Mouse (Mus musculus) MEL (cell line): Measurements from ENCODE around the gene G0s2. TPM values are rescaled to one million over a fixed set of nuclear protein-coding genes. Genes with fewer than 3 reads are reported as not detected.

Source experiments
- DNase-seq: peaks from one replicate; pipeline ENCODE4 v3.0.0; 2011; ENCODE audit warnings: low read depth, low spot score
- H3K27ac ChIP-seq: 2 replicates; pipeline ENCODE4 v1.5.1; 2012; ENCODE audit warnings: low read depth, mild to moderate bottlenecking, control low read depth, low read length, moderate library complexity; ENCODE audit not compliant: control insufficient read depth
- H3K27me3 ChIP-seq, 2 experiments: fragments of 150-350 bp in 1 of 2; sonication (generic) in 1 of 2; 2 replicates each; pipeline ENCODE4 v1.6.1; 2012; ENCODE audit warnings: low read length in 2 of 2, mild to moderate bottlenecking in 2 of 2, improper control_type of control experiment in 1 of 2, moderate library complexity in 1 of 2; ENCODE audit not compliant: insufficient read depth in 2 of 2, control insufficient read depth in 1 of 2
- H3K36me3 ChIP-seq, 2 experiments: 2 replicates each; pipeline ENCODE4 v1.6.1; 2012 to 2014; ENCODE audit warnings: low read length in 2 of 2, improper control_type of control experiment in 1 of 2, inconsistent platforms in 1 of 2, mild to moderate bottlenecking in 1 of 2; ENCODE audit not compliant: insufficient read depth in 2 of 2, control insufficient read depth in 1 of 2
- H3K4me1 ChIP-seq, 2 experiments: fragments of 150-350 bp in 1 of 2; sonication (generic) in 1 of 2; 2 replicates each; pipeline ENCODE4 v1.6.1; 2012; ENCODE audit warnings: low read length in 2 of 2, improper control_type of control experiment in 1 of 2, mild to moderate bottlenecking in 1 of 2; ENCODE audit not compliant: insufficient read depth in 2 of 2, control insufficient read depth in 1 of 2
- H3K4me3 ChIP-seq, 2 experiments: fragments of 150-350 bp in 1 of 2; sonication (generic) in 1 of 2; 2 replicates each; pipeline ENCODE4 v1.5.1; 2012; ENCODE audit warnings: low read depth in 2 of 2, low read length in 2 of 2, mild to moderate bottlenecking in 2 of 2, moderate library complexity in 2 of 2, control low read depth in 1 of 2, improper control_type of control experiment in 1 of 2; ENCODE audit not compliant: control insufficient read depth in 1 of 2, insufficient read depth in 1 of 2
- H3K79me2 ChIP-seq: 2 replicates; pipeline ENCODE4 v1.6.1; 2012; ENCODE audit warnings: mild to moderate bottlenecking, low read length, moderate library complexity; ENCODE audit not compliant: control insufficient read depth, poor library complexity, insufficient read depth
- H3K9ac ChIP-seq: 2 replicates; pipeline ENCODE4 v1.6.1; 2012; ENCODE audit warnings: low read depth, mild to moderate bottlenecking, control low read depth, low read length, moderate library complexity; ENCODE audit not compliant: control insufficient read depth, poor library complexity, severe bottlenecking
- H3K9me3 ChIP-seq: fragments of 150-350 bp; sonication (generic); replicated peaks from 2 replicates; pipeline ENCODE4 v1.6.1; 2012; ENCODE audit warnings: mild to moderate bottlenecking, low read length, improper control_type of control experiment, moderate library complexity; ENCODE audit not compliant: insufficient read depth
- BHLHE40 ChIP-seq: IDR thresholded peaks from 2 replicates; pipeline ENCODE4 v1.6.1; 2012; ENCODE audit warnings: low read depth, mild to moderate bottlenecking, inconsistent platforms, low read length, improper control_type of control experiment, borderline replicate concordance
- CHD1 ChIP-seq: IDR thresholded peaks from 2 replicates; pipeline ENCODE4 v1.6.1; 2012; ENCODE audit warnings: low read depth, mild to moderate bottlenecking, inconsistent platforms, low read length, improper control_type of control experiment
- CHD2 ChIP-seq: IDR thresholded peaks from 2 replicates; pipeline ENCODE4 v1.6.1; 2011; ENCODE audit warnings: low read length, improper control_type of control experiment
- EP300 ChIP-seq, 2 experiments: IDR thresholded peaks; 2 replicates each; pipeline ENCODE4 v1.6.1; 2011; ENCODE audit warnings: improper control_type of control experiment in 2 of 2, low read length in 2 of 2, low read depth in 1 of 2, mild to moderate bottlenecking in 1 of 2
- GABPA ChIP-seq: IDR thresholded peaks from 2 replicates; pipeline ENCODE4 v1.6.1; 2012; ENCODE audit warnings: low read depth, mild to moderate bottlenecking, inconsistent platforms, low read length, improper control_type of control experiment, moderate library complexity
- GATA1 ChIP-seq: IDR thresholded peaks from 2 replicates; pipeline ENCODE4 v1.6.1; 2011; ENCODE audit warnings: low read depth, low read length, improper control_type of control experiment
- MAZ ChIP-seq: IDR thresholded peaks from 2 replicates; pipeline ENCODE4 v1.6.1; 2012; ENCODE audit warnings: low read depth, mild to moderate bottlenecking, inconsistent platforms, low read length, improper control_type of control experiment
- MXI1 ChIP-seq: IDR thresholded peaks from 2 replicates; pipeline ENCODE4 v1.6.1; 2011; ENCODE audit warnings: mild to moderate bottlenecking, low read depth, low read length, improper control_type of control experiment
- MYC ChIP-seq: IDR thresholded peaks from 2 replicates; pipeline ENCODE4 v1.6.1; 2011; ENCODE audit warnings: low read depth, mild to moderate bottlenecking, low read length, improper control_type of control experiment, moderate library complexity
- POLR2A ChIP-seq, 2 experiments: IDR thresholded peaks; 2 replicates each; pipeline ENCODE4 v1.6.1; 2011 to 2012; ENCODE audit warnings: low read length in 2 of 2, mild to moderate bottlenecking in 2 of 2, control low read depth in 1 of 2, improper control_type of control experiment in 1 of 2, low read depth in 1 of 2, moderate library complexity in 1 of 2; ENCODE audit not compliant: control insufficient read depth in 1 of 2, insufficient read depth in 1 of 2, poor library complexity in 1 of 2
- TCF12 ChIP-seq: IDR thresholded peaks from 2 replicates; pipeline ENCODE4 v1.6.1; 2014; ENCODE audit warnings: low read depth, mild to moderate bottlenecking, inconsistent platforms, low read length, improper control_type of control experiment, moderate library complexity
- UBTF ChIP-seq: IDR thresholded peaks from 2 replicates; pipeline ENCODE4 v1.6.1; 2012; ENCODE audit warnings: low read depth, mild to moderate bottlenecking, inconsistent platforms, low read length, improper control_type of control experiment, moderate library complexity, borderline replicate concordance; ENCODE audit not compliant: insufficient read depth
- ZKSCAN1 ChIP-seq: IDR thresholded peaks from 2 replicates; pipeline ENCODE4 v1.6.1; 2012; ENCODE audit warnings: low read depth, mild to moderate bottlenecking, inconsistent platforms, low read length, improper control_type of control experiment, moderate library complexity
- ZMIZ1 ChIP-seq: IDR thresholded peaks from 2 replicates; pipeline ENCODE4 v1.6.1; 2012; ENCODE audit warnings: low read depth, mild to moderate bottlenecking, inconsistent platforms, low read length, improper control_type of control experiment, moderate library complexity
- polyA plus RNA-seq, 2 experiments: library from polyadenylated mRNA; stranded (reverse) in 1 of 2; unstranded in 1 of 2; fragments of >175 nt in 1 of 2; fragments of >200 nt in 1 of 2; gene quantifications; 2 replicates each; pipeline versions ENCODE4 v1.2.1 to v1.2.4; 2012; ENCODE audit warnings: low replicate concordance in 2 of 2, low read depth in 1 of 2; ENCODE audit not compliant: insufficient read length in 2 of 2, insufficient read depth in 1 of 2, missing spikeins in 1 of 2
- total RNA-seq: library from RNA; depleted of rRNA; stranded (reverse); fragments of 300-350 nt; gene quantifications from 2 replicates; pipeline ENCODE4 v1.2.3, GENCODE M21; 2012

Gene G0s2
- total and polyA plus RNA-seq, 3 experiments = not detected

DNA sequence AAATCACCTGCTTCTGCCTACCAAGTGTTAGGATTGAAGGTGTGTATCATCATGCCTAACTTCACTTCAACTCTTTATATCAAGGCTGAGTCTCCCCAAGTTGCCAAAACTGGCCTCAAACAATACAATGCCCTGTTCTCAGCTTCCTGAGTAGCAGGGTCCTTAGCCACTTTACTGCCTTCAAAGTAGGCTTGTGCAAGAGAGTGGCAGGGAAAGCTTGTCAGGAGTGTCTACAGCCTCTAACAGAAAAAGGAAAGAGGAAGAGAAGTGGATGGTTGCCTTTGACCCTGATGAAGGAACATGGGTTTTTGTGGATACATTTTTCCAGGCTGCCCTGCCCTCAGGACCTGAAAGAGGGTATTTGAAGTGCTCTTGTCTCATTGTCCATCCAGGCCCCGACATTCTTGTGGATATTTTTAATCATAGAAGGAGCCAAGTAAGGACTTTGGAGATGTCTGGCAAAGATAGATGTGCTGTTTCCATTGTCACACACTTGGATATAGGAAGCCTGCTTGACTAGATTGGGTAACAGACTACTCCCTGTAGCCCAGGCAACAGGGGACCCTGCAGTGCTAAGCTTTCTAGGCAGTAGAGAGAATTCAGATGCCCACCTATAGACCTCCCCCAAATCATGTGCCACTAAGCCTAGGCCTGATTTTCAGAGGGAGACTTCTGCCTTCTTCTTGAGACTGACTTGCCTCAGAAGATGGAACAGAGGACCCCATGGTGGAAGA lies 36.9 kb upstream of the G0s2 start:
- no peak for DNase-seq
- no peaks in the 10 kb centered on the region for H3K4me1 ChIP-seq

DNA sequence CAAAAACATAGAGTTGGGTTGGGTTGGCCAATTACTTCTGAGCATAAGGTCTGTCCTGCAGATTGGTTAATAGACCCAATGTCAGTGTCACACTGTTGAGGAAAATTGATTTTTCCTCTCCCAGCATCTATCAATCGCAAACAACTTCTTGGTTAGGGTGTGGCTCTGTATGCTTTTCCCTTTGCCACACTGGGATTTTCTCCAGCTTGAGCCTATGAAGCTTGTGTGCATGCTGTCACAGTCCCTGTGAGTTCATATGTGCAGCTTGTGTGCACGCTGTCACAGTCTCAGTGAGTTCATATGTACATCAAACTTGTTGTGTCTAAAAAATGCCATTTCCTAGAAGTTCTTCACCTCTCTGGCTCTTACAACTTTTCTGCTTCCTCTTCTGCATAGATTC lies 33.8 kb upstream of the G0s2 start:
- Histone ChIP-seq H3K36me3 (no peaks in the 10 kb centered on the region), H3K4me3 (no peak overlapping the region), H3K27ac (no peak overlapping the region), H3K79me2 (no peaks in the 10 kb centered on the region), H3K4me1 (no peaks in the 10 kb centered on the region), H3K9ac (no peak overlapping the region), H3K27me3 (no peaks in the 10 kb centered on the region), H3K9me3 (no peaks in the 10 kb centered on the region)
- TF ChIP-seq CHD2 (no peak), GABPA (no peak), MXI1 (no peak), ZMIZ1 (no peak), MAZ (no peak)
- no peak for DNase-seq

More for the DNA sequence above, 36.9 kb upstream of the G0s2 start:
- no peak for TF ChIP-seq MYC
- no peak for TF ChIP-seq TCF12
- TF ChIP-seq UBTF = no peak
- TF ChIP-seq POLR2A (IDR thresholded peaks at IDR 0.05; ENCODE audit: control insufficient read depth in 1 of 2, insufficient read depth in 1 of 2, low read depth in 1 of 2, low read length in 2 of 2, poor library complexity in 1 of 2) = no peak
- no peak for TF ChIP-seq EP300 (IDR thresholded peaks at IDR 0.05; ENCODE audit: low read depth in 1 of 2, low read length in 2 of 2)
- Histone ChIP-seq H3K9ac (no peak overlapping the region), H3K4me3 (no peak overlapping the region), H3K27me3 (no peaks in the 10 kb centered on the region), H3K79me2 (no peaks in the 10 kb centered on the region), H3K27ac (no peak overlapping the region), H3K9me3 (no peaks in the 10 kb centered on the region), H3K36me3 (no peaks in the 10 kb centered on the region)

- no peak overlapping the region for H3K9ac ChIP-seq
- H3K36me3 ChIP-seq = no peaks in the 10 kb centered on the region
- TF ChIP-seq CHD2 (no peak), BHLHE40 (no peak), ZKSCAN1 (no peak), GATA1 (no peak), CHD1 (no peak)
- no peaks in the 10 kb centered on the region for H3K9me3 ChIP-seq
- no peaks in the 10 kb centered on the region for H3K4me1 ChIP-seq
- H3K79me2 ChIP-seq = no peaks in the 10 kb centered on the region
- H3K27me3 ChIP-seq = no peaks in the 10 kb centered on the region
- H3K4me3 ChIP-seq = no peak overlapping the region
- no peak for DNase-seq
- no peak overlapping the region for H3K27ac ChIP-seq
Observed at GRCm38 (mm10) chr1:193305386-193305785, 32.4 kb upstream of the G0s2 start.
